Mouse (Mus musculus) liver, embryonic 14.5 days (tissue): ENCODE data around the gene Gdf15. TPM values are rescaled to one million over a fixed set of nuclear protein-coding genes. Genes with fewer than 3 reads are reported as not detected.

ENCODE experiments used
- ATAC-seq: fragments of 200-750 bp; cut with Nextera tagmentation; 2 replicates; pipeline ENCODE4 v1.8.0; 2017; ENCODE audit warnings: moderate number of reproducible peaks, mild to moderate bottlenecking, moderate library complexity; ENCODE audit not compliant: insufficient read depth
- DNase-seq, 3 experiments: peaks; one replicate each; pipeline ENCODE4 v3.0.0-alpha.2; 2012 to 2013; ENCODE audit warnings: low read depth in 3 of 3, low spot score in 3 of 3
- H3K27ac ChIP-seq: fragments of 300-500 bp; sonication (generic); 2 replicates; pipeline ENCODE4 v1.5.1; 2014; ENCODE audit warnings: moderate library complexity, mild to moderate bottlenecking, control low read depth, inconsistent platforms
- H3K27me3 ChIP-seq: fragments of 300-500 bp; sonication (generic); 2 replicates; pipeline ENCODE4 v1.6.1; 2014; ENCODE audit warnings: mild to moderate bottlenecking, low read length, moderate library complexity; ENCODE audit not compliant: control insufficient read depth, insufficient read depth
- H3K36me3 ChIP-seq: fragments of 300-500 bp; sonication (generic); replicated peaks from 2 replicates; pipeline ENCODE4 v1.6.1; 2014; ENCODE audit warnings: low read depth; ENCODE audit not compliant: control insufficient read depth, insufficient read depth
- H3K4me1 ChIP-seq, 2 experiments: fragments of 200-500 bp in 1 of 2; fragments of 300-500 bp in 1 of 2; sonication (generic) in 1 of 2; replicated peaks; 2 replicates each; pipeline ENCODE4 v1.6.1; 2012 to 2014; ENCODE audit warnings: antibody characterized with exemption in 1 of 2, inconsistent platforms in 1 of 2, low read length in 1 of 2; ENCODE audit not compliant: control insufficient read depth in 2 of 2, insufficient read depth in 2 of 2
- H3K4me2 ChIP-seq: fragments of 300-500 bp; sonication (generic); 2 replicates; pipeline ENCODE4 v1.6.1; 2014; ENCODE audit warnings: low read depth, mild to moderate bottlenecking, control low read depth, moderate library complexity
- H3K4me3 ChIP-seq, 2 experiments: fragments of 200-500 bp in 1 of 2; fragments of 300-500 bp in 1 of 2; sonication (generic) in 1 of 2; 2 replicates each; pipeline ENCODE4 v1.5.1; 2012 to 2014; ENCODE audit warnings: low read depth in 2 of 2, low read length in 2 of 2, mild to moderate bottlenecking in 2 of 2, control low read depth in 1 of 2, inconsistent platforms in 1 of 2, moderate library complexity in 1 of 2; ENCODE audit not compliant: insufficient read depth in 1 of 2
- H3K9ac ChIP-seq: fragments of 300-500 bp; sonication (generic); replicated peaks from 2 replicates; pipeline ENCODE4 v1.6.1; 2014; ENCODE audit warnings: mild to moderate bottlenecking, control low read depth, moderate library complexity
- H3K9me3 ChIP-seq: fragments of 300-500 bp; sonication (generic); 2 replicates; pipeline ENCODE4 v1.6.1; 2016; ENCODE audit warnings: low read length, mixed read lengths; ENCODE audit not compliant: control insufficient read depth
- CTCF ChIP-seq: IDR thresholded peaks from 2 replicates; pipeline ENCODE4 v1.5.1; 2016; ENCODE audit warnings: antibody characterized with exemption, low read depth, control low read depth
- EP300 ChIP-seq: IDR thresholded peaks from 2 replicates; pipeline ENCODE4 v1.6.1; 2016; ENCODE audit warnings: antibody characterized with exemption, low read depth
- WGBS: fragments of 180-500 bp; shearing (Covaris S2); extraction: QIAGEN DNeasy Blood & Tissue Kit; methylation state at CpG from one replicate; pipeline ENCODE4 v1.1.7; 2014; ENCODE audit not compliant: insufficient replicate concordance; 5-methylcytosine and 5-hydroxymethylcytosine counted together
- polyA plus RNA-seq, 2 experiments: library from polyadenylated mRNA; depleted of rRNA in 1 of 2; stranded (reverse) in 1 of 2; unstranded in 1 of 2; fragments of >200 nt; fragmentation: Nextera tagmentation in 1 of 2; extraction: Ambion mirVana in 1 of 2; gene quantifications; 2 replicates each; pipeline versions ENCODE4 v1.2.1 to v1.2.3; 2012 to 2014

The Gdf15 gene
- polyA plus RNA-seq, 2 experiments, result 1.2 to 6.3 TPM

DNA sequence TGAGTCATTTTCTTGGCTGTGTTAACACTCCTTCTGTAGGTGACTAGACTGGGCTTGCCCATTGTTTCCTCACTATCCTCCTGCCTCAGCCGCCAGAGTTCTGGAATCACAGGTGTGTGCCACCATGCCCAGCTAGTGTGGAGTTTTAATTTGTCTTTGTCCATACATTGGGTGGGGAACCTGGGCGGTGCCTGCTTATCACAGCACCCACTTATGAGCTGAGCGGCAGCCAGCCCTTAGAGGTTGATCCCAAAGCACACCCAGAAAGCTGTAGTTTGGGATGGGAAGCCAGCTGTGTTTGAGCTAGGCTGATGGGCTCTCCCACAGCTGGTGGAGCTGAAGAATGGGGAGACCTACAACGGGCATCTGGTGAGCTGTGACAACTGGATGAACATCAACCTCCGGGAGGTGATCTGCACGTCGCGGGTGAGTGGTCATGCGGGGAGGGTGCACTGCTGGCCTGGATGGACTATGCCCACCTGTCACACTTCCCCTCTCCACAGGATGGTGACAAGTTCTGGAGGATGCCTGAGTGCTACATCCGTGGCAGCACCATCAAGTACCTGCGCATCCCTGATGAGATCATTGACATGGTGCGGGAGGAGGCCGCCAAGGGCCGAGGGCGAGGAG, 45.3 kb upstream of the Gdf15 start:
- H3K27ac ChIP-seq, result peak overlapping the region; percentile 59
- 76% methylated on average over 15 of the region's 15 CpGs for WGBS
- peak overlapping the region; percentile 50 for H3K9ac ChIP-seq
- peak overlapping the region; percentile 44 for H3K4me2 ChIP-seq
- DNase-seq (no peak), ATAC-seq (no peak)
- TF ChIP-seq EP300 (no peak), CTCF (no peak)
- no peaks in the 10 kb centered on the region for H3K27me3 ChIP-seq
- H3K9me3 ChIP-seq, result no peaks in the 10 kb centered on the region
- H3K4me1 ChIP-seq, result peaks cover 43 to 45% of the 10 kb centered on the region in 2 experiments
- H3K36me3 ChIP-seq, result peaks cover 9% of the 10 kb centered on the region
- H3K4me3 ChIP-seq, result no peak overlapping the region

DNA sequence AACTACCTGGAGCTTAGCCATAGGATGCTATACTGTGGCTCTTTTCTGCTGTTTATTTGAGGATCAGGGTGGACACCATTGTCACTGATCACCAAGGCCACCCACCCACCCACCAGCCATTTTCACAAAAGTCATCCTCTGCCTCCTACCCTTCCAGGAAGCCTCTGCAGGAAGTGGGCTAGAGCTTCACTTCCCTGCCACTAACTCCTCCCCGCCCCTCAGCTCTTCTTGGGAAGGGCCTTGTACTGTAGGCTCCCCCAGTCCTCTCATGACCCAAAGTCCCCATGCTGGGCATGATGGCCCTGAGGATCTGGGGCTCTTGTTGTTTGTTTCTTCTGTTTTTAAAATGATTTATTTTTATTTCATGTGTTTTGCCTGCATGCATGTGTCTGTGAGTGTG, 43.1 kb upstream of the Gdf15 start:
- peaks cover 9% of the 10 kb centered on the region for H3K36me3 ChIP-seq

DNA sequence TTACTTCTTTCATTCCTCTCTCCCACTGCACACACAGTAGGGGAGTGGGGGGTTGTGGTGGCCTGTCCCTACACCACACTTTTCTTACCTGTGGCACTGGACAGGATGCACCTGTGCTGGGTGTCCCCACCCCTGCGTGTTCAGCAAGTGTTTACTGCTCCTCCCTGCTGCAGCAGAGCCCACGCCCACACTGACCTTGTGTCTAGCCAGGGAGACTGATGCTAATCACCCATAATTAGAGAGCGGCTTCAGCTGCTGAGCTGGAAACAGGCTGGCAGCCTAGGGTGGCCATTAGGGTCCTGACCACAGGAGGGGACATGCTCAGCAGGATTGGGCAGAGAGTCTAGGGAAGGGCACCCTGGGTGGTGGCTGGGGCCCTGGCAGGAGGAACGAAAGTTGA, 42.5 kb upstream of the Gdf15 start:
- no peak overlapping the region; a peak in 1 of 4 replicates for H3K4me3 ChIP-seq
- peak overlapping the region; percentile 45 for H3K9ac ChIP-seq
- H3K27me3 ChIP-seq, result no peaks in the 10 kb centered on the region
- no peaks in the 10 kb centered on the region for H3K9me3 ChIP-seq
- DNase-seq, result no peak
- no peak for TF ChIP-seq CTCF
- no peak for TF ChIP-seq EP300
- ATAC-seq, result no peak
- peaks cover 9% of the 10 kb centered on the region for H3K36me3 ChIP-seq
- peak overlapping the region; percentile 50 for H3K27ac ChIP-seq
- H3K4me2 ChIP-seq, result peak overlapping the region; percentile 97
- peaks cover 36% of the 10 kb centered on the region in 2 experiments for H3K4me1 ChIP-seq
- WGBS, result 35% methylated on average over 4 of the region's 4 CpGs

More for the DNA sequence above, 43.1 kb upstream of the Gdf15 start:
- peak overlapping the region; percentile 97 for H3K4me2 ChIP-seq
- no peaks in the 10 kb centered on the region for H3K9me3 ChIP-seq
- H3K27ac ChIP-seq, result peak overlapping the region; percentile 50
- TF ChIP-seq CTCF (no peak), EP300 (no peak)
- H3K27me3 ChIP-seq, result no peaks in the 10 kb centered on the region
- 44% methylated on average over 1 of the region's 1 CpGs for WGBS
- H3K4me3 ChIP-seq, result no peak overlapping the region
- H3K9ac ChIP-seq, result no peak overlapping the region
- no peak for DNase-seq
- ATAC-seq, result no peak
- H3K4me1 ChIP-seq, result peaks cover 36% of the 10 kb centered on the region in 2 experiments

DNA sequence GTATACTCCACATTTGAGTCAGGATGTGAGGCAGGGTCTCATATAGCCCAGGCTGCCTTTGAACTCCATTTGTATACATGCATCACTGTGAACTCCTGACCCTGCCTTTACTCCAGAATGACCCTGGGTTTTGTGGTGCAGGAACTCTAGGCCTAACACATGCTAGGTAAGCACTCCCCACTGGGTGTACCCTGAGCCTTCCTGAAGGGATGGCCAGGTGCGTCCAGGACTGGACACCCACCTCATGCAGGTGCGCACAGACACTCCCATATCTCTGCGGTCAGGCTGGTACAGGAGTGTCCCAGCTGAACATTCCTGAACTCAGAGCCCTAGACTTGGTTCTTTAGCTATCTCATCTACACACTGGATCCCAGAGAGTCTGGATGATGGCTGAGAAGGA, 41.9 kb upstream of the Gdf15 start:
- 64% methylated on average over 3 of the region's 3 CpGs for WGBS
- no peaks in the 10 kb centered on the region for H3K27me3 ChIP-seq
- peak overlapping the region; percentile 97 for H3K4me2 ChIP-seq
- peak overlapping the region; percentile 95 for H3K27ac ChIP-seq
- H3K9me3 ChIP-seq, result no peaks in the 10 kb centered on the region
- H3K9ac ChIP-seq, result peak overlapping the region; percentile 87
- DNase-seq (no peak), ATAC-seq (no peak)
- H3K4me3 ChIP-seq, result peak overlapping the region; percentile 71 to 86
- no peak for TF ChIP-seq EP300
- peaks cover 9% of the 10 kb centered on the region for H3K36me3 ChIP-seq
- peaks cover 36% of the 10 kb centered on the region in 2 experiments for H3K4me1 ChIP-seq

DNA sequence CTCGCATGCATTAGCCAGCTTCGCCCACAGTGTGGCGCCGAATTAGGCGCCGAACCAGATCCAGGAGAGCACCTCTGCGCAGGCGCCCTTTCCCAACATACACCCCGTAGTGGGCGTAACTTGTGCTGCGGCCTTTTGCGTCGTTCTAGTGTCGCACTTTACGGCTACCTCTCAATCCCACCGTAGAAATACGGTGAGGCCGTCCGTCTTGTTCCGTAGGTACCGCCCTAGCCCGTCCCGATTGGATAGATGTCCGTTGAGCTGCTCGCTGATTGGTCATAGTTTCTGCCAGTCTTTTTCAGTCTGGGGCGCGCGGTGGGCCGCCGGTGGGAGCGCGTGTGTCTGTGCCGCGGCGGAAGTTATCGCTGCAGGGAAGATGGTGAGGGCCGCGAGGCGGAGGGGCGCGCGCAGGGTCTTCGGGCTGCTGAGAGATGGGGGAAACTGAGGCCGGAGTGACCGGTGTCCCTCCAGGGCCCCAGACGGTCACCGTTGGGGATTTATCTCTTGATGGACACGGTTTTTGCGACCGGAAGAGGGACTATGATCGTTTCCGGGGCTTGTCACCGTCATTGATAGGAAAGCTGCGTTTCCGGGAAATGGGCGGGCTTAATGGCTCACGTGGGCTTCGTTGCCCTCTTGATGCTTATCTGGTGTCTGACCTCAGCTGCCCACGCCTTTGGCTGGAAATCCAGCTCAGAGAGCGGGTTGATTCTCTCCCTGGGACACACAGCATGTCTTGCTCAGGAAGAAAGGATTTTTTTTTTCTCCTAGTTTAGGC, 41.0 kb upstream of the Gdf15 start, which contains the start of gene Lsm4:
Gene Lsm4, plus strand, starts transcription at position 170 of the 778 bp plus-strand sequence.
- TF ChIP-seq CTCF (peak; percentile 96), EP300 (peak; percentile 56)
- Histone ChIP-seq H3K27me3 (no peaks in the 10 kb centered on the region), H3K27ac (peak within 1 kb of the TSS; percentile 95), H3K4me1 (peaks cover 36% of the 10 kb centered on the region in 2 experiments), H3K9ac (peak within 1 kb of the TSS; percentile 87), H3K36me3 (peaks cover 7% of the 10 kb centered on the region), H3K4me3 (peak within 1 kb of the TSS; percentile 71 to 86), H3K9me3 (no peaks in the 10 kb centered on the region), H3K4me2 (peak within 1 kb of the TSS; percentile 97)
- DNase-seq, result peak; percentile 99
- under 1% methylated on average over 60 of the region's 60 CpGs for WGBS
- ATAC-seq, result peak; percentile 95
